Mouse (Mus musculus): ENCODE data around the gene BC004004. TPM values are rescaled to one million over a fixed set of nuclear protein-coding genes. Genes with fewer than 3 reads are reported as not detected.
A peak's percentile ranks its signal among the peaks of the same experiment; 100 is the strongest.
"Not testable (repeated sequence)": the region's sequence is repeated elsewhere in the genome, so short reads cannot be mapped to it uniquely, and the experiment has no call there.

The BC004004 gene
- total RNA-seq, 4 experiments from 2014 or later: 107 to 140 (median 126) TPM

- no peak for DNase-seq (ENCODE audit: low spot score in 2 of 2)
These were observed 29.2 kb downstream of the BC004004 start for GRCm38 (mm10) chr17:29297813-29298212.

- no peak for DNase-seq (ENCODE audit: low spot score in 2 of 2)
These were observed 30.7 kb downstream of the BC004004 start for GRCm38 (mm10) chr17:29299282-29299681.

GRCm38 (mm10) chr17:29300926-29301325 lies 32.3 kb downstream of the BC004004 start:
- no peak for DNase-seq (ENCODE audit: low spot score in 2 of 2)

- no peak for DNase-seq (ENCODE audit: low spot score in 2 of 2)
These were observed 32.8 kb downstream of the BC004004 start for GRCm38 (mm10) chr17:29301421-29301820.

GRCm38 (mm10) chr17:29302149-29302548 lies 33.6 kb downstream of the BC004004 start:
- DNase-seq (ENCODE audit: low spot score in 2 of 2): no peak

- DNase-seq (ENCODE audit: low spot score in 2 of 2): no peak
These were observed 34.5 kb downstream of the BC004004 start for GRCm38 (mm10) chr17:29303087-29303486.

GRCm38 (mm10) chr17:29303856-29304255 lies 35.3 kb downstream of the BC004004 start:
- DNase-seq (ENCODE audit: low spot score in 2 of 2): no peak

- DNase-seq (ENCODE audit: low spot score in 2 of 2): peak in 1 of 2 experiments; percentile 52
These were observed 35.9 kb downstream of the BC004004 start for GRCm38 (mm10) chr17:29304376-29305057.

- DNase-seq (ENCODE audit: low spot score in 2 of 2): peak in 1 of 2 experiments; percentile 44
These were observed 36.6 kb downstream of the BC004004 start for GRCm38 (mm10) chr17:29305058-29305806.

- DNase-seq (ENCODE audit: low spot score in 2 of 2): no peak
These were observed 37.3 kb downstream of the BC004004 start for GRCm38 (mm10) chr17:29305871-29306270.

- no peak for DNase-seq (ENCODE audit: low spot score in 2 of 2)
These were observed 41.6 kb downstream of the BC004004 start for GRCm38 (mm10) chr17:29310056-29310623.

- no peak for DNase-seq (ENCODE audit: low spot score in 2 of 2)
These were observed 43.0 kb downstream of the BC004004 start for GRCm38 (mm10) chr17:29311602-29312001.

GRCm38 (mm10) chr17:29312082-29312481 lies 43.5 kb downstream of the BC004004 start:
- DNase-seq (ENCODE audit: low spot score in 2 of 2): no peak

GRCm38 (mm10) chr17:29313300-29313699 lies 44.7 kb downstream of the BC004004 start:
- DNase-seq (ENCODE audit: low spot score in 2 of 2): no peak

GRCm38 (mm10) chr17:29315672-29316465 lies 47.3 kb downstream of the BC004004 start:
- DNase-seq (ENCODE audit: low spot score in 2 of 2): no peak

- no peak for DNase-seq (ENCODE audit: low spot score in 2 of 2)
These were observed 48.3 kb downstream of the BC004004 start for GRCm38 (mm10) chr17:29316891-29317290.

GRCm38 (mm10) chr17:29317380-29317779 lies 48.8 kb downstream of the BC004004 start, which contains the start of gene Pi16:
Gene Pi16, plus strand, starts transcription at chr17:29317680.
- DNase-seq (ENCODE audit: low spot score in 2 of 2): not testable (repeated sequence)

- peak in 1 of 2 experiments; percentile 45 for DNase-seq (ENCODE audit: low spot score in 2 of 2)
These were observed 50.2 kb downstream of the BC004004 start for GRCm38 (mm10) chr17:29318731-29319250.

GRCm38 (mm10) chr17:29319476-29319875 lies 50.9 kb downstream of the BC004004 start:
- DNase-seq (ENCODE audit: low spot score in 2 of 2): no peak

- DNase-seq (ENCODE audit: low spot score in 2 of 2): no peak
These were observed 51.5 kb downstream of the BC004004 start for GRCm38 (mm10) chr17:29319881-29320639.

Measured in gastrocnemius, adult 8-10 months (tissue).